Mouse (Mus musculus) forebrain, embryonic 16.5 days (tissue): ENCODE data around the gene Col1a1. TPM values are rescaled to one million over a fixed set of nuclear protein-coding genes. Genes with fewer than 3 reads are reported as not detected.
"Not testable (repeated sequence)": the region's sequence is repeated elsewhere in the genome, so short reads cannot be mapped to it uniquely, and the experiment has no call there.

Source experiments
- ATAC-seq: fragments of 200-750 bp; cut with Nextera tagmentation; 2 replicates; pipeline ENCODE4 v1.8.0; 2017; ENCODE audit warnings: mild to moderate bottlenecking, moderate library complexity
- H3K27ac ChIP-seq: fragments of 300-500 bp; sonication (generic); 2 replicates; pipeline ENCODE4 v1.5.1; 2014; ENCODE audit warnings: low read length, control low read depth
- H3K27me3 ChIP-seq: fragments of 300-500 bp; sonication (generic); replicated peaks from 2 replicates; pipeline ENCODE4 v1.6.1; 2014; ENCODE audit warnings: low read length; ENCODE audit not compliant: control insufficient read depth, insufficient read depth
- H3K36me3 ChIP-seq: fragments of 300-500 bp; sonication (generic); 2 replicates; pipeline ENCODE4 v1.6.1; 2014; ENCODE audit not compliant: control insufficient read depth, insufficient read depth
- H3K4me1 ChIP-seq: fragments of 300-500 bp; sonication (generic); replicated peaks from 2 replicates; pipeline ENCODE4 v1.6.1; 2014; ENCODE audit warnings: low read length; ENCODE audit not compliant: control insufficient read depth, insufficient read depth
- H3K4me2 ChIP-seq: fragments of 300-500 bp; sonication (generic); 2 replicates; pipeline ENCODE4 v1.6.1; 2014; ENCODE audit warnings: mild to moderate bottlenecking, low read length, control low read depth
- H3K4me3 ChIP-seq: fragments of 300-500 bp; sonication (generic); replicated peaks from 2 replicates; pipeline ENCODE4 v1.5.1; 2014; ENCODE audit warnings: mild to moderate bottlenecking, low read length, control low read depth
- H3K9ac ChIP-seq: fragments of 300-500 bp; sonication (generic); replicated peaks from 2 replicates; pipeline ENCODE4 v1.6.1; 2014; ENCODE audit warnings: low read depth, low read length, control low read depth
- H3K9me3 ChIP-seq: fragments of 300-500 bp; sonication (generic); 2 replicates; pipeline ENCODE4 v1.6.1; 2016; ENCODE audit warnings: low read length; ENCODE audit not compliant: control insufficient read depth
- WGBS: fragments of 180-500 bp; shearing (Covaris S2); extraction: QIAGEN DNeasy Blood & Tissue Kit; methylation state at CpG from one replicate; pipeline ENCODE4 v1.1.7; 2014; 5-methylcytosine and 5-hydroxymethylcytosine counted together
- polyA plus RNA-seq: library from polyadenylated mRNA; unstranded; fragments of >200 nt; fragmentation: Nextera tagmentation; extraction: Ambion mirVana; gene quantifications from 2 replicates; pipeline ENCODE4 v1.2.1, GENCODE M21; 2015

The Col1a1 gene
- polyA plus RNA-seq, 1 experiment from 2014 or later: 45.0 TPM

DNA sequence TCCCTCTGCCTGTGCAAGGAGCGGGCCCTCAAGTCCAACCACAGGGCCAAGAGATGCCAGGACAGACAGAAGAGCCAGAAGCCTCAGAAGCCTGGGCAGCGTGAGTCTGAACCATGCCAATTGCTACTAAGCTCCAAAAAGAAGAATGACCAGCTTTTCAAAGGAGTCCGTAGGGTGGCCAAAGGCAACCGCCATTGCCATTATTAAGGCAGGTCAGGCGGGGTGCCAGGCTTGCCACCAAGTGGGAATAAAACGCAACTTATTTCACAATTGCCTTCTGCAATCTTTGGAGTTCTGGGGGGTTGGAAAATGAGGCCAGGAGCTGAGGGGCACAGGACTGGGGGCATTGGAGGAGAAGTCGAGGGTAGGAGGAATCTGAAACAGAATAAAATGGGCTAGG lies 32.2 kb downstream of the Col1a1 start:
- H3K9ac ChIP-seq: no peak overlapping the region
- 64% methylated on average over 7 of the region's 7 CpGs for WGBS
- no peaks in the 10 kb centered on the region for H3K27me3 ChIP-seq
- no peak for ATAC-seq
- no peak overlapping the region for H3K4me2 ChIP-seq
- H3K4me1 ChIP-seq: peaks cover 9% of the 10 kb centered on the region
- no peak overlapping the region for H3K4me3 ChIP-seq
- no peak overlapping the region for H3K27ac ChIP-seq
- no peaks in the 10 kb centered on the region for H3K36me3 ChIP-seq
- H3K9me3 ChIP-seq: no peaks in the 10 kb centered on the region

DNA sequence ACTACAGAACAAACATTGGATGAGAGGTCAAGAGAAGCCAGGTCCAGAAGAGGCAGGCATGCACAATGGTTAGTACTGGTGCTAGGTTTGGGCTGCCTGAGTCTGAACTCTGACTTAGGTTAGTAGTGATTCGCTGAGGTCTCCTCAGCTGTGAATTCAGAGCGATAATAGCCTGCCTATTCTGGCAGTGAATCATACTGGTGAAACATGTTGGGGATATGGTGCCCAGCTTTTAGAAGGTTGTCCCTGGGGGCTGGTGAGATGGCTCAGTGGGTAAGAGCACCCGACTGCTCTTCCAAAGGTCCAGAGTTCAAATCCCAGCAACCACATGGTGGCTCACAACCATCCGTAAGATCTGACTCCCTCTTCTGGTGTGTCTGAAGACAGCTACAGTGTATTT lies 33.7 kb downstream of the Col1a1 start:
- ATAC-seq, H3K4me3 ChIP-seq: not testable (repeated sequence)
- 93% methylated on average over 4 of the region's 4 CpGs for WGBS

DNA sequence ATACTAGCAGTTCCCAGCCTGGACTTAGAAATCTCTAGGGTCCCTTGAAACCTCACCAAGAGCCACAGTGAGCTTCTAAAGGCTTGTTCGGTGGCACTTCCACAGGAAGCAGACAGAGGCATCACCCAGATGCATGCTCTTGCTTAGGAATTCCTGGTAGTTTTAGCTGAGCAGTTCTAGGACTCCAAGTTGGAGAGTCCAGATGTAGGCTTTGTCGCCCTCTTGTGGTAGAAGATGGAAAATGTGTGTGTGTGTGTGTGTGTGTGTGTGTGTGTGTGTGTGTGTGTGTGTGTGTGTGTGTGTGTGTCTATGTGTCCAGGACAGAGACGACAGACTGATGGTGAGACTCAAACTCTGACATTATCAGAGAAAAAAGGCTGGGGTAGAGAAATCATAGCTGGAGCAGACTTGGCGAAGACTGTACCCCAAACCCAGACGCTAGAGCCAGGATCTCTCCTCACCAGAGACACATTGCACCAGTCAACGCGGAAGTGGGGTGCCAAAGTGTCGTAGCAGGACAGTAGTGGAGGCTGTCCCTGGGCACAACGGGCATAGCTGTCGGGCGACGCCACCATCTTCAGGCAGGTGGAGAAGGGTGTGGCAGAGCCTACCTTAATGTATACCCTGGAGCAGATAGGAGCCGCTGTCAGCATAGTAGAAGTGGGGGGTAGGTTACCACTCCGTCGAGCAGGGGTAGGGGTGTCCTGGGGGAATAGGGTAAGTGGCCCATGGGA lies 34.4 kb downstream of the Col1a1 start:
- H3K4me2 ChIP-seq: no peak overlapping the region
- H3K27me3 ChIP-seq: no peaks in the 10 kb centered on the region
- no peaks in the 10 kb centered on the region for H3K36me3 ChIP-seq
- H3K9me3 ChIP-seq: no peaks in the 10 kb centered on the region
- H3K9ac ChIP-seq: no peak overlapping the region
- no peak overlapping the region for H3K4me3 ChIP-seq
- 61% methylated on average over 15 of the region's 15 CpGs for WGBS
- H3K4me1 ChIP-seq: peaks cover 9% of the 10 kb centered on the region
- H3K27ac ChIP-seq: no peak overlapping the region
- ATAC-seq: peak; percentile 43

More for the DNA sequence above, 33.7 kb downstream of the Col1a1 start:
- H3K36me3 ChIP-seq, H3K27me3 ChIP-seq, H3K27ac ChIP-seq, H3K9ac ChIP-seq, H3K4me2 ChIP-seq, H3K4me1 ChIP-seq, H3K9me3 ChIP-seq: not testable (repeated sequence)

DNA sequence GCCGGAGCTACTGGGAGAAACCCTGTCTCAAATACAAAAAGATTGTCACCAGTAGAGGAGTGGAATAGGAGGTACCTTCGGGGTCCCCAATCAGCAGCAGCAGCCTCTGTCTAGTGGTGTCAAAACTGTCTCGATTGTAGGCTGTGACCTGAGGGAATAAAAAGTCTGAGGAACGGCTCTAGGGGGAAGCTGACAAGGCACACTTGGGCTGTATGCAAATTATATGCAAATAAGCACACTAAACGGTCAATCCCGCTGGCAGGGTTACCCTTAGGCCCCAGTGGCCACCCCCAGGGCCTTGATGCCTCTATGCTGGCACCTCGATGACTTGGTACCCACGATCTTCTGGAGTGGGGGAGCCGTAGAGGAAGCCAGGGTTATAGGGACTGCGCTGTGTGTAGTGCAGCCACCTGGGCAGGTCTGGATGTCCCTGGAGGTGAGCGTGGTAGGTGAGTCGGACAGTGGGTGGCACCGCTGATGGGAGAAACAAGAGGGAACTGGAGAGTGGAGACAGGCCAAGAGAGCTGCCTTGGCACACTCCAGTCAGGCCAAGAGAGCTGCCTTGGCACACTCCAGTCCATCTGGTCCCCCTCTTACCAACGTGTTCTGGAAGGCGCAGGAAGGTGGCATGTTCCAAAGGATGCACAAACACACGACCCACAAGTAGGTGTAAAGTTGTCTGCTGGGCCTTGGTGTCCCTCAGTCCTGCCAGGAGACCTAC lies 36.0 kb downstream of the Col1a1 start:
- no peak overlapping the region for H3K4me2 ChIP-seq
- H3K9ac ChIP-seq: no peak overlapping the region
- ATAC-seq: peak; percentile 38; the same call in 1 of the 2 replicates
- no peaks in the 10 kb centered on the region for H3K27me3 ChIP-seq
- peaks cover 9% of the 10 kb centered on the region for H3K4me1 ChIP-seq
- H3K4me3 ChIP-seq: no peak overlapping the region
- 51% methylated on average over 16 of the region's 16 CpGs for WGBS
- H3K9me3 ChIP-seq: no peaks in the 10 kb centered on the region
- no peak overlapping the region for H3K27ac ChIP-seq
- no peaks in the 10 kb centered on the region for H3K36me3 ChIP-seq

DNA sequence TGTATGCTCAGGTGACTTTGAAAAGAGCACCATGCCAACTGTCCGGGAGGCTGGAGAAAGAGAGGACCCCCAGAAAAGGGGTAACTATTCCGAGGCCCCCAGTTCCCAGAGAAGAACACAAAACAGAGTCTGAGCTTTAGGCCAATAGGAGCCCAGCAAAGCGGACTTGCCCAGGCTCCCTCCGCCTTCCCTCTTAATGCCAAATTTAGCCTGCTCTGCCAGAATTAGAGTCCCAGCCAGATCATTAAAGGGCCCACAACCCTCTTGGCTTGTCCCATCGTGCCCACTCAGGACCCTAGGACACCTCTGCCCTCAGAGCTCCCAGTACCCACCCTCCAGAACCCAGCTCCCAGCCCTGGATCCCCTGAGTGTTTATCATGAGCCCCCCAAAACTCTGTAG lies 36.9 kb downstream of the Col1a1 start:
- Histone ChIP-seq H3K4me2 (no peak overlapping the region), H3K9me3 (no peaks in the 10 kb centered on the region), H3K9ac (no peak overlapping the region), H3K27ac (no peak overlapping the region), H3K4me3 (no peak overlapping the region), H3K27me3 (no peaks in the 10 kb centered on the region), H3K4me1 (peaks cover 13% of the 10 kb centered on the region), H3K36me3 (no peaks in the 10 kb centered on the region)
- no peak for ATAC-seq
- WGBS: 60% methylated on average over 5 of the region's 5 CpGs

DNA sequence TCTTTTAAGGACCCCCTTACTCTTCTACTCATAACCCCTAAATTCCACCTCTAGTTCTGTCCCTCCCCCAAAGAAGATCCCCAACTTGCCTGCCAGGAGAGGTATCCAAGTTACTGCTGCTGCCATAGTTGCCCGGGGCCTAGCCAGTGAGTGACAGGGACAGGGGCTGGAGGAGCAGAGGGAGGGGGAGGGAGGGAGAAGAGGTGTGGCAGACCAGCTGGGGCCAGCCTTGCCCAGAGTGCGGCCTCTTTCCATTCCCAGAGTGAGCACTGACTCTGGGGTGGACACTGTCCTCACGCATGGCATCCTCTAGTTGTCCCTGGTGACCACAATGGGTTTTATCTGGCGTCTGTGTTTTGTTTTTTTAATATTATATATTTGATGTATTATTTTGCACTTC lies 37.3 kb downstream of the Col1a1 start:
- H3K9me3 ChIP-seq: no peaks in the 10 kb centered on the region
- H3K36me3 ChIP-seq: no peaks in the 10 kb centered on the region
- H3K4me2 ChIP-seq: no peak overlapping the region
- WGBS: 43% methylated on average over 4 of the region's 4 CpGs
- no peak overlapping the region for H3K9ac ChIP-seq
- no peak for ATAC-seq
- no peak overlapping the region for H3K27ac ChIP-seq
- H3K4me1 ChIP-seq: peaks cover 18% of the 10 kb centered on the region
- no peak overlapping the region for H3K4me3 ChIP-seq
- no peaks in the 10 kb centered on the region for H3K27me3 ChIP-seq

DNA sequence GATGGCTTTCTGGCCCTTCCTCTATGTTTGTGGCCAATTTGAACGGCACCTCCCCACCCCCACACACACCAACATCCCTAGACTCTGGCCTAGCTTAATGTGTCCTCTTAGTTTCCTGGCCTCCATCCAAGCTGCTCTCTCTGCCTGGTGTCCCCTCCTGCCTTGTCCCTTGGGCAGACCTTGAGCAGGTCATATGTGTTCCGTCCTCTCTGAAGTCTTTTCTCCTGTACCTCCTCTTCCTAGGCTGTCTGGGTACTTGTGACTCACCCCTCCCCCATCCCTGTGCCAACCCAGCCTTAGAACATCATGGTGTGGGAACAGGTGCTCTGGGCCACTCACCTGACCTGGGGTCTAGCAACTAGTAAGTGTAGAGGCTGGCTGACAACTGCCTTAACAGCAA lies 38.9 kb downstream of the Col1a1 start:
- Histone ChIP-seq H3K27ac (no peak overlapping the region), H3K4me2 (no peak overlapping the region), H3K36me3 (no peaks in the 10 kb centered on the region), H3K4me3 (no peak overlapping the region), H3K9me3 (no peaks in the 10 kb centered on the region), H3K4me1 (peaks cover 25% of the 10 kb centered on the region), H3K27me3 (no peaks in the 10 kb centered on the region), H3K9ac (no peak overlapping the region)
- ATAC-seq: no peak
- 54% methylated on average over 2 of the region's 2 CpGs for WGBS

DNA sequence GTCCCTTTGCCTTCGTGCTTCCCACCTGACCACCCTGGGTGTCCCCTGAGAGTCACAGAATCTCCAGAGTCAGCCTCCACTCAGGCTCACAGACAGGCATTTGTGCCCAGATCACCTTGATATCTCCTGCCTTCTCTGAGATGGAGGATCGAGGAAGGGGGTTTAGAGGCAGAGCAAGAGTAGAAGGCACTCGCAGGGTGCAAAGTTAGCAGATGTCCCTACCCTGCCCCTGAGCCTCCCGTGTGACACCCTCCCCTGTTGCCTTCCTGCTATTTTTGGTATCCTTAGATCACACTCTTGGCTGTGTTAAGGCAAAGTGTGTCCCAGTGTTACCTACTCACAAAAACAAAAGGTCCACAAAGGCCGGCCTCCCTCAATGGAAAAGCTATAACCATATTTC lies 40.2 kb downstream of the Col1a1 start, which contains the start of gene Sgca:
Sgca (minus strand) TSS at position 129 of the 400 bp plus-strand sequence.
- peaks cover 25% of the 10 kb centered on the region for H3K4me1 ChIP-seq
- H3K27ac ChIP-seq: no peak within 1 kb of the TSS
- ATAC-seq: no peak
- no peaks in the 10 kb centered on the region for H3K9me3 ChIP-seq
- H3K4me2 ChIP-seq: no peak within 1 kb of the TSS
- WGBS: 77% methylated on average over 5 of the region's 5 CpGs
- H3K4me3 ChIP-seq: no peak within 1 kb of the TSS
- H3K27me3 ChIP-seq: no peaks in the 10 kb centered on the region
- no peak within 1 kb of the TSS for H3K9ac ChIP-seq
- H3K36me3 ChIP-seq: no peaks in the 10 kb centered on the region

DNA sequence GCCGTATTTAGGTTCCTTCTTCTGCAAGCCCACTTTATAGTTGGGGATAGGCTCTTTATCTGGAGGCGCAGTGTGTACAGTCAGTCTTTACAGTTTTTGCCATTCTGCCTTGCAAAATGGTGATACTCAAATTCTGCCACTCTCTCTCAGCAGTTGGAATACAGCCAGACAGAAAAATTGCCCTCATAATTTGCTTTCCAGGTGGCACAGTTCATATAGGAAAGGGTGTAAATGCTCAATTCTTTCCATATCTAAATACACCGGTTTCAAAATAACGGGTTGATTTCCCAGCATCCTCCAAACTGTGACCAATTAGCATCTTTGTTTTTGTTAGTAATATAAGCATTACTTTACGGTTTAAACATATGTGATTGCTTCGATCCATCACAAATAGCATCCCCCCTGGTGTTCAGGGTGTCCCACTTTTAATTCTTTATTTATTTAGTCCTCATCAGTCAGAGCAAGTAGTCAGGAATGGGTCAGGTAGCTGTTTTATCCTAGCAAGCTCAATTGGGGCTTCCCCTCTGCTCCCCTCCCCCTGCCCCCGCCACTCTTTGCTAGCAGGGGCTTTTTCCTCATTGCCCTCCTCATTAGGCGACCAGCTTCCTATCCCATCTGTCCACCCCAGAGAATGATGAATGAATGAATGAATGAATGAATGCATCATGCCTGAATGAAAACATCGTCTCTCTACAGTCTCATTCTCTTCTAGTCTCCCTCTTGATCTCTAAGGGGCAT lies 42.3 kb downstream of the Col1a1 start:
- Histone ChIP-seq H3K27me3 (no peaks in the 10 kb centered on the region), H3K4me1 (peaks cover 16% of the 10 kb centered on the region), H3K4me2 (peak overlapping the region; percentile 46), H3K9me3 (no peaks in the 10 kb centered on the region), H3K9ac (peak overlapping the region; percentile 50), H3K4me3 (peak overlapping the region; percentile 18), H3K27ac (peak overlapping the region; percentile 94), H3K36me3 (no peaks in the 10 kb centered on the region)
- ATAC-seq: peak; percentile 68
- WGBS: 24% methylated on average over 9 of the region's 9 CpGs
